Mouse (Mus musculus): ENCODE measurements around the gene Eif2ak4. TPM values are rescaled to one million over a fixed set of nuclear protein-coding genes. Genes with fewer than 3 reads are reported as not detected.

Gene Eif2ak4
- polyA plus RNA-seq, 1 experiment from 2014 or later, result 15.7 TPM

GRCm38 (mm10) chr2:118478833-118479549, 90.6 kb downstream of the Eif2ak4 start:
- Histone ChIP-seq H3K4me2 (replicated peaks) (peak overlapping the region; percentile 84), H3K9me3 (no peaks in the 10 kb centered on the region), H3K4me3 (peak overlapping the region; percentile 82), H3K36me3 (peaks cover 36% of the 10 kb centered on the region), H3K27ac (peak overlapping the region; percentile 80), H3K4me1 (peaks cover 9% of the 10 kb centered on the region), H3K27me3 (no peaks in the 10 kb centered on the region), H3K9ac (peak overlapping the region; percentile 83)
- ATAC-seq (ENCODE audit: insufficient number of reproducible peaks, insufficient read depth, low FRiP score, low TSS enrichment), result peak; percentile 68
- whole genome bisulfite sequencing, result 2% methylated on average over 51 of the region's 52 CpGs

GRCm38 (mm10) chr2:118479550-118479909, 91.1 kb downstream of the Eif2ak4 start, which contains the start of gene Srp14:
Gene Srp14 (minus strand): TSS chr2:118479711.
- Histone ChIP-seq H3K36me3 (peaks cover 31% of the 10 kb centered on the region), H3K4me3 (peak within 1 kb of the TSS; percentile 82), H3K9ac (peak within 1 kb of the TSS; percentile 83), H3K9me3 (no peaks in the 10 kb centered on the region), H3K27me3 (no peaks in the 10 kb centered on the region), H3K4me1 (peaks cover 9% of the 10 kb centered on the region), H3K27ac (peak within 1 kb of the TSS; percentile 80), H3K4me2 (replicated peaks) (peak within 1 kb of the TSS; percentile 84)
- under 1% methylated on average over 35 of the region's 35 CpGs for WGBS
- ATAC-seq (ENCODE audit: insufficient number of reproducible peaks, insufficient read depth, low FRiP score, low TSS enrichment), result peak; percentile 90

- Histone ChIP-seq H3K36me3 (peaks cover 17% of the 10 kb centered on the region), H3K4me2 (replicated peaks) (no peak overlapping the region), H3K4me1 (peaks cover 9% of the 10 kb centered on the region), H3K4me3 (no peak overlapping the region), H3K9ac (no peak overlapping the region), H3K27ac (no peak overlapping the region), H3K9me3 (no peaks in the 10 kb centered on the region), H3K27me3 (no peaks in the 10 kb centered on the region)
- WGBS, result 89% methylated on average over 7 of the region's 7 CpGs
- ATAC-seq (ENCODE audit: insufficient number of reproducible peaks, insufficient read depth, low FRiP score, low TSS enrichment), result no peak
These were observed 92.5 kb downstream of the Eif2ak4 start for GRCm38 (mm10) chr2:118480886-118481285.

- Histone ChIP-seq H3K4me2 (replicated peaks) (no peak overlapping the region), H3K27ac (no peak overlapping the region), H3K27me3 (no peaks in the 10 kb centered on the region), H3K9me3 (no peaks in the 10 kb centered on the region), H3K9ac (no peak overlapping the region), H3K36me3 (no peaks in the 10 kb centered on the region), H3K4me3 (no peak overlapping the region), H3K4me1 (peaks cover 8% of the 10 kb centered on the region)
- no peak for ATAC-seq (ENCODE audit: insufficient number of reproducible peaks, insufficient read depth, low FRiP score, low TSS enrichment)
- WGBS, result 83% methylated on average over 5 of the region's 5 CpGs
These were observed 94.6 kb downstream of the Eif2ak4 start for GRCm38 (mm10) chr2:118483032-118483431.

GRCm38 (mm10) chr2:118484386-118484898, 96.0 kb downstream of the Eif2ak4 start:
- 84% methylated on average over 9 of the region's 9 CpGs for WGBS
- Histone ChIP-seq H3K4me2 (replicated peaks) (no peak overlapping the region), H3K4me3 (no peak overlapping the region), H3K27ac (no peak overlapping the region), H3K27me3 (no peaks in the 10 kb centered on the region), H3K4me1 (no peaks in the 10 kb centered on the region; the same call in 1 of the 2 replicates), H3K36me3 (no peaks in the 10 kb centered on the region), H3K9ac (no peak overlapping the region), H3K9me3 (no peaks in the 10 kb centered on the region)
- ATAC-seq (ENCODE audit: insufficient number of reproducible peaks, insufficient read depth, low FRiP score, low TSS enrichment), result no peak

- WGBS, result 79% methylated on average over 3 of the region's 3 CpGs
- no peak for ATAC-seq (ENCODE audit: insufficient number of reproducible peaks, insufficient read depth, low FRiP score, low TSS enrichment)
- no peaks in the 10 kb centered on the region for H3K27me3 ChIP-seq
These were observed 97.0 kb downstream of the Eif2ak4 start for GRCm38 (mm10) chr2:118485415-118485814.

GRCm38 (mm10) chr2:118486933-118487332, 98.5 kb downstream of the Eif2ak4 start:
- no peak overlapping the region for H3K9ac ChIP-seq
- H3K36me3 ChIP-seq, result no peaks in the 10 kb centered on the region
- H3K27ac ChIP-seq, result no peak overlapping the region
- 17% methylated on average over 12 of the region's 12 CpGs for WGBS
- no peak overlapping the region for H3K4me2 ChIP-seq (replicated peaks)
- H3K9me3 ChIP-seq, result no peaks in the 10 kb centered on the region
- no peak overlapping the region for H3K4me3 ChIP-seq
- H3K27me3 ChIP-seq, result no peaks in the 10 kb centered on the region
- H3K4me1 ChIP-seq, result peaks cover 20% of the 10 kb centered on the region
- ATAC-seq (ENCODE audit: insufficient number of reproducible peaks, insufficient read depth, low FRiP score, low TSS enrichment), result no peak

More at GRCm38 (mm10) chr2:118485415-118485814, 97.0 kb downstream of the Eif2ak4 start:
- no peak overlapping the region for H3K4me3 ChIP-seq
- H3K9me3 ChIP-seq, result no peaks in the 10 kb centered on the region
- H3K4me1 ChIP-seq, result peaks cover 5% of the 10 kb centered on the region
- no peak overlapping the region for H3K9ac ChIP-seq
- H3K27ac ChIP-seq, result no peak overlapping the region
- H3K36me3 ChIP-seq, result no peaks in the 10 kb centered on the region
- H3K4me2 ChIP-seq (replicated peaks), result no peak overlapping the region

GRCm38 (mm10) chr2:118487806-118488205, 99.4 kb downstream of the Eif2ak4 start:
- Histone ChIP-seq H3K27me3 (no peaks in the 10 kb centered on the region), H3K9me3 (no peaks in the 10 kb centered on the region), H3K4me2 (replicated peaks) (no peak overlapping the region), H3K4me3 (no peak overlapping the region), H3K4me1 (peaks cover 21% of the 10 kb centered on the region), H3K27ac (no peak overlapping the region), H3K9ac (no peak overlapping the region), H3K36me3 (no peaks in the 10 kb centered on the region)
- ATAC-seq (ENCODE audit: insufficient number of reproducible peaks, insufficient read depth, low FRiP score, low TSS enrichment), result no peak
- 66% methylated on average over 3 of the region's 3 CpGs for WGBS

- H3K4me3 ChIP-seq, result no peak overlapping the region
- H3K4me1 ChIP-seq, result peaks cover 21% of the 10 kb centered on the region
- H3K9me3 ChIP-seq, result no peaks in the 10 kb centered on the region
- H3K27ac ChIP-seq, result peak overlapping the region; percentile 65; the same call in 1 of the 2 replicates
- H3K27me3 ChIP-seq, result no peaks in the 10 kb centered on the region
- WGBS, result 29% methylated on average over 12 of the region's 12 CpGs
- H3K4me2 ChIP-seq (replicated peaks), result no peak overlapping the region
- no peaks in the 10 kb centered on the region for H3K36me3 ChIP-seq
- no peak overlapping the region for H3K9ac ChIP-seq
- no peak for ATAC-seq (ENCODE audit: insufficient number of reproducible peaks, insufficient read depth, low FRiP score, low TSS enrichment)
These were observed 102.0 kb downstream of the Eif2ak4 start for GRCm38 (mm10) chr2:118490241-118491091.

GRCm38 (mm10) chr2:118491281-118491731, 102.9 kb downstream of the Eif2ak4 start:
- Histone ChIP-seq H3K9me3 (no peaks in the 10 kb centered on the region), H3K27ac (peak overlapping the region; percentile 65; the same call in 1 of the 2 replicates), H3K4me3 (no peak overlapping the region), H3K4me2 (replicated peaks) (no peak overlapping the region), H3K27me3 (no peaks in the 10 kb centered on the region), H3K9ac (no peak overlapping the region), H3K4me1 (peaks cover 21% of the 10 kb centered on the region), H3K36me3 (no peaks in the 10 kb centered on the region)
- no peak for ATAC-seq (ENCODE audit: insufficient number of reproducible peaks, insufficient read depth, low FRiP score, low TSS enrichment)
- 45% methylated on average over 5 of the region's 5 CpGs for WGBS

- Histone ChIP-seq H3K4me2 (replicated peaks) (no peak overlapping the region), H3K9me3 (no peaks in the 10 kb centered on the region), H3K4me3 (no peak overlapping the region), H3K36me3 (no peaks in the 10 kb centered on the region), H3K27me3 (no peaks in the 10 kb centered on the region), H3K27ac (no peak overlapping the region), H3K9ac (no peak overlapping the region), H3K4me1 (peaks cover 21% of the 10 kb centered on the region)
- no peak for ATAC-seq (ENCODE audit: insufficient number of reproducible peaks, insufficient read depth, low FRiP score, low TSS enrichment)
- 77% methylated on average over 4 of the region's 4 CpGs for WGBS
These were observed 103.5 kb downstream of the Eif2ak4 start for GRCm38 (mm10) chr2:118491741-118492395.

Data from embryonic facial prominence, embryonic 12.5 days (tissue).